Mouse (Mus musculus) bone marrow macrophage, adult 2 months (primary cell): Measurements from ENCODE around the gene Prkd1.

Experiments
- CTCF ChIP-seq: IDR thresholded peaks from 2 replicates; pipeline ENCODE4 v1.5.1; 2012; ENCODE audit warnings: low read depth, mild to moderate bottlenecking, low read length, moderate library complexity
- POLR2A ChIP-seq: IDR thresholded peaks from 2 replicates; pipeline ENCODE4 v1.6.1; 2012; ENCODE audit warnings: mild to moderate bottlenecking, low read depth, low read length, borderline replicate concordance

DNA sequence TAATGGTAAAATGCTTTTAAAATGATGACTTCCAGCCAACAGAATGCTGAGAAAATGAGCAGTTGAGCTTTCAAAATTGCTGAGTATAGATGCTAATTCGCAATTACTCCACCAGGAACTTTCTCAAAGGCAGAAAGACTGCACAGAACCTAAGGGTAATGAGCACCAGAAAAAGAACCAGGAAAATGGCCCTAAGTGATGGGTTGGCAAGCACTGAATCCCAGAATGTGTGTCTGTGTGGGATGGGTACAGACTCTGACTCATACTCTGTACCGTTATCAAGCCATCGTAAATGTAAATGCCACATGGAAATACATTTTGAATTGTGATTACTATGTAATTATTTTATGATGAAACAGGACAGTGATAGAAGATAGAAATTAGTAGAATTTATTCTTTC is 197.1 kb downstream of the Prkd1 start:
- TF ChIP-seq POLR2A (no peak), CTCF (no peak)
